Mouse (Mus musculus): ENCODE measurements around the gene Slc22a21. TPM values are rescaled to one million over a fixed set of nuclear protein-coding genes. Genes with fewer than 3 reads are reported as not detected.

Slc22a21 gene
- polyA plus RNA-seq, 1 experiment, result 3.8 TPM

DNA sequence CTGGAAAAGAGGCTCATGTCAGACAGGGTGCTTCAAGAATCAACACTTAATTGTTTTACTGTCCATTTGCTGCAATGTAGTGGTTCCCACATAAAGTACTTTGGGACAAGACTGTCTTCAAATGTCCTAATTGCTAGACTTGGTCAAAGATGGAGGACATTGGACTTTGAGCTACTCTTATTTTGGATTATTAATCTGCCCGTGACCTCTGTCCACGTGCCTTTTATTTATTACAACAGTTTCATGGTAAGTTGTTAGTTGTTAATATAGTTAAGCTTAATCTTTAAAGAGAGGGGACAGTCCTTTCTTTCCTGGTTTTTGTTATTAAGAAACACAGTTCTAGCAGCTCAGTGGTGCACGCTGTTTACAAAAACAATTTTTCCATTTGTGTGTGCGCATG lies 61.3 kb downstream of the Slc22a21 start:
- H3K4me1 ChIP-seq (ENCODE audit: control insufficient read depth, insufficient read depth, low read length), result no peaks in the 10 kb centered on the region
- TF ChIP-seq CTCF (IDR thresholded peaks at IDR 0.05; ENCODE audit: insufficient read depth, low read length) (no peak), POLR2A (IDR thresholded peaks at IDR 0.05; ENCODE audit: borderline replicate concordance, extremely low read depth, low read depth, low read length) (no peak)
- no peak for DNase-seq
- no peak overlapping the region for H3K4me3 ChIP-seq (replicated peaks; ENCODE audit: extremely low read depth, low read depth, low read length)
- 92% methylated on average over 4 of the region's 4 CpGs for WGBS

- Histone ChIP-seq H3K4me1 (ENCODE audit: control insufficient read depth, insufficient read depth, low read length) (no peaks in the 10 kb centered on the region), H3K4me3 (replicated peaks; ENCODE audit: extremely low read depth, low read depth, low read length) (no peak overlapping the region)
- no peak for TF ChIP-seq CTCF (IDR thresholded peaks at IDR 0.05; ENCODE audit: insufficient read depth, low read length)
- no peak for TF ChIP-seq POLR2A (IDR thresholded peaks at IDR 0.05; ENCODE audit: borderline replicate concordance, extremely low read depth, low read depth, low read length)
- WGBS, result 58% methylated on average over 4 of the region's 4 CpGs
- no peak for DNase-seq
Observed at GRCm38 (mm10) chr11:53911011-53911410, 69.1 kb downstream of the Slc22a21 start.

GRCm38 (mm10) chr11:53908686-53909085 lies 71.4 kb downstream of the Slc22a21 start:
- no peak for DNase-seq
- no peak for TF ChIP-seq CTCF (IDR thresholded peaks at IDR 0.05; ENCODE audit: insufficient read depth, low read length)
- TF ChIP-seq POLR2A (IDR thresholded peaks at IDR 0.05; ENCODE audit: borderline replicate concordance, extremely low read depth, low read depth, low read length), result no peak
- 87% methylated on average over 8 of the region's 8 CpGs for WGBS

GRCm38 (mm10) chr11:53904534-53904925 lies 75.6 kb downstream of the Slc22a21 start:
- Histone ChIP-seq H3K4me1 (ENCODE audit: control insufficient read depth, insufficient read depth, low read length) (peaks cover 9% of the 10 kb centered on the region), H3K4me3 (replicated peaks; ENCODE audit: extremely low read depth, low read depth, low read length) (no peak overlapping the region)
- WGBS, result 57% methylated on average over 9 of the region's 9 CpGs
- no peak for DNase-seq
- TF ChIP-seq CTCF (IDR thresholded peaks at IDR 0.05; ENCODE audit: insufficient read depth, low read length) (no peak), POLR2A (IDR thresholded peaks at IDR 0.05; ENCODE audit: borderline replicate concordance, extremely low read depth, low read depth, low read length) (no peak)

More at GRCm38 (mm10) chr11:53908686-53909085, 71.4 kb downstream of the Slc22a21 start:
- H3K4me1 ChIP-seq (ENCODE audit: control insufficient read depth, insufficient read depth, low read length), result peaks cover 5% of the 10 kb centered on the region
- H3K4me3 ChIP-seq (replicated peaks; ENCODE audit: extremely low read depth, low read depth, low read length), result no peak overlapping the region

DNA sequence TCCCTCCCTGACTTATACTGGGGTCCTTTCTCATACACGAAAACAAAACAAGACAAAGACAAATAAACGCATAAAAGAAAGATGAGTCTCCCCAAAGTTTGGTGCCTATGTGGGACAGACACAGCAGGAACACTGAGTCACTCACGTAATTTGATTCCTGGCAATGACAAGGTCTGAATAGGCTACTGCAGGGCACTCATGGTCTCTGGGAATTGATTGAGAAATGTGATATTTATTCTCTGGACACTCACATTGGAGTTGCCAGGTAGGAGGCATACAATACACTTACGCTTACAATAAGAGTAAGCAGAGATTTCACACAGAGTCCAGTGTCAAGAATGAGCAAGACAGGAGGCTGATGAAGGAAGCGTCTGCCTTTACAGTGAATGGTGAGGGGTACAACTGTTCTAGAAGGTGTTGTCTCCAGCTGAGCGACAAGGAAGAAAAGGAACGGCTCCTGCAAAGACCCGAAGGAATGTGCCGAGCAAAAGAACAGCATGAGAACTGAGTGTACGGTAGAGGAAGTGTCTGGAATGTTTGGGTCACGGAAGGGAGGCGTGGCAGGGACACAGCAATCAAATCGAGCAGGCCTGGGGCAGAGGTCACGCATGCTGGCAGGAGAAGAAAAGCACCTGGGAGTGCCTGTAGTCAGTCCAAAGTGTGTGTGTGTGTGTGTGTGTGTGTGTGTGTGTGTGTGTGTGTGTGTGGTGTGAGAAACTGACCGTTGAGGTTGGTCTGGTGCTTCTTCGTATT lies 76.2 kb downstream of the Slc22a21 start:
- 30% methylated on average over 16 of the region's 16 CpGs for WGBS
- TF ChIP-seq POLR2A (IDR thresholded peaks at IDR 0.05; ENCODE audit: borderline replicate concordance, extremely low read depth, low read depth, low read length) (peak; percentile 40; the same call in 1 of the 2 replicates), CTCF (IDR thresholded peaks at IDR 0.05; ENCODE audit: insufficient read depth, low read length) (no peak)
- peaks cover 9% of the 10 kb centered on the region for H3K4me1 ChIP-seq (ENCODE audit: control insufficient read depth, insufficient read depth, low read length)
- H3K4me3 ChIP-seq (replicated peaks; ENCODE audit: extremely low read depth, low read depth, low read length), result no peak overlapping the region
- peak; percentile 63 for DNase-seq

GRCm38 (mm10) chr11:53902741-53903140 lies 77.4 kb downstream of the Slc22a21 start:
- H3K4me3 ChIP-seq (replicated peaks; ENCODE audit: extremely low read depth, low read depth, low read length), result no peak overlapping the region
- TF ChIP-seq CTCF (IDR thresholded peaks at IDR 0.05; ENCODE audit: insufficient read depth, low read length), result no peak
- no peak for TF ChIP-seq POLR2A (IDR thresholded peaks at IDR 0.05; ENCODE audit: borderline replicate concordance, extremely low read depth, low read depth, low read length)
- peaks cover 9% of the 10 kb centered on the region for H3K4me1 ChIP-seq (ENCODE audit: control insufficient read depth, insufficient read depth, low read length)
- WGBS, result 92% methylated on average over 14 of the region's 14 CpGs
- DNase-seq, result no peak

- H3K4me1 ChIP-seq (ENCODE audit: control insufficient read depth, insufficient read depth, low read length), result peaks cover 9% of the 10 kb centered on the region
- 26% methylated on average over 1 of the region's 1 CpGs for WGBS
- H3K4me3 ChIP-seq (replicated peaks; ENCODE audit: extremely low read depth, low read depth, low read length), result no peak overlapping the region
- TF ChIP-seq POLR2A (IDR thresholded peaks at IDR 0.05; ENCODE audit: borderline replicate concordance, extremely low read depth, low read depth, low read length) (no peak), CTCF (IDR thresholded peaks at IDR 0.05; ENCODE audit: insufficient read depth, low read length) (no peak)
- DNase-seq, result no peak
Observed at GRCm38 (mm10) chr11:53900991-53901390, 79.1 kb downstream of the Slc22a21 start.

DNA sequence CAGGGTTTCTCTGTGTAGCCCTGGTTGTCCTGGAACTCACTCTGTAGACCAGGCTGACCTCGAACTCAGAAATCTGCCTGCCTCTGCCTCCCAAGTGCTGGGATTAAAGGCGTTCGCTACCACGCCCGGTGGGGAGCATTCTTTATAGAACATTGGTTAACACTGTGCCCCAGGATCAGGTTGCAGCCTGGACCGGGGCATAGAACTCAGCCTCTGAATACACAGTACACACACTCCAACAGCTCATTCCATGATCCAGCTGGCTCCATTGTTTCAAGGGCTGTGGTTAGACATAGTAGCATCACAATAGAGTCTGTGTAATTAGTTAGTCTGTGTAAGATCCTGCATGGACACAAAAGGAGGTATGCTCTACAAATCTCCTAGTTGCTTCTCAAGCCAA lies 80.2 kb downstream of the Slc22a21 start:
- Histone ChIP-seq H3K4me1 (ENCODE audit: control insufficient read depth, insufficient read depth, low read length) (peaks cover 9% of the 10 kb centered on the region), H3K4me3 (replicated peaks; ENCODE audit: extremely low read depth, low read depth, low read length) (no peak overlapping the region)
- no peak for DNase-seq
- TF ChIP-seq POLR2A (IDR thresholded peaks at IDR 0.05; ENCODE audit: borderline replicate concordance, extremely low read depth, low read depth, low read length) (no peak), CTCF (IDR thresholded peaks at IDR 0.05; ENCODE audit: insufficient read depth, low read length) (no peak)
- 87% methylated on average over 6 of the region's 6 CpGs for WGBS

Other genes starting within 250 kb of the Slc22a21 start
- 130 and 190 TPM in 2 replicates for gene Irf1, start 210.3 kb downstream of the Slc22a21 start, polyA plus RNA-seq (2012; rRNA removed)
- 4.6 and 4.7 TPM in 2 replicates for gene Gm17334, start 207.1 kb downstream of the Slc22a21 start, polyA plus RNA-seq (2012; rRNA removed)
- gene Gm12216, start 121.1 kb downstream of the Slc22a21 start, polyA plus RNA-seq (2012; rRNA removed), result 19.8 and 28.7 TPM in 2 replicates
- 22.4 and 23.0 TPM in 2 replicates for gene Slc22a5, start 88.7 kb downstream of the Slc22a21 start, polyA plus RNA-seq (2012; rRNA removed)
- 1.3 and 1.4 TPM in 2 replicates for gene Slc22a4, start 47.8 kb upstream of the Slc22a21 start, polyA plus RNA-seq (2012; rRNA removed)
- gene Pdlim4, start 88.7 kb upstream of the Slc22a21 start, polyA plus RNA-seq (2012; rRNA removed), result 22.9 and 25.6 TPM in 2 replicates
- 25.9 and 30.0 TPM in 2 replicates for gene P4ha2, start 119.8 kb upstream of the Slc22a21 start, polyA plus RNA-seq (2012; rRNA removed)